Mouse (Mus musculus) erythroblast, embryonic 14.5 days (primary cell): ENCODE data around the gene Pdzk1.

Experiments
- GATA1 ChIP-seq: IDR thresholded peaks from 2 replicates; pipeline ENCODE4 v1.6.1; 2012; ENCODE audit warnings: low read length, inconsistent platforms, mixed read lengths
- TAL1 ChIP-seq: IDR thresholded peaks from 3 replicates; pipeline ENCODE4 v1.6.1; 2012; ENCODE audit warnings: low read length, inconsistent platforms, mixed read lengths

- TF ChIP-seq GATA1 (no peak), TAL1 (no peak)
These were observed 5.4 kb upstream of the Pdzk1 start for GRCm38 (mm10) chr3:96823701-96824100.
